Mouse (Mus musculus): ENCODE results near the gene Zfp961. TPM values are rescaled to one million over a fixed set of nuclear protein-coding genes. Genes with fewer than 3 reads are reported as not detected.
"Not testable (repeated sequence)": the region's sequence is repeated elsewhere in the genome, so short reads cannot be mapped to it uniquely, and the experiment has no call there.

The Zfp961 gene
- polyA plus RNA-seq, 1 experiment from 2014 or later, result 15.0 TPM

DNA sequence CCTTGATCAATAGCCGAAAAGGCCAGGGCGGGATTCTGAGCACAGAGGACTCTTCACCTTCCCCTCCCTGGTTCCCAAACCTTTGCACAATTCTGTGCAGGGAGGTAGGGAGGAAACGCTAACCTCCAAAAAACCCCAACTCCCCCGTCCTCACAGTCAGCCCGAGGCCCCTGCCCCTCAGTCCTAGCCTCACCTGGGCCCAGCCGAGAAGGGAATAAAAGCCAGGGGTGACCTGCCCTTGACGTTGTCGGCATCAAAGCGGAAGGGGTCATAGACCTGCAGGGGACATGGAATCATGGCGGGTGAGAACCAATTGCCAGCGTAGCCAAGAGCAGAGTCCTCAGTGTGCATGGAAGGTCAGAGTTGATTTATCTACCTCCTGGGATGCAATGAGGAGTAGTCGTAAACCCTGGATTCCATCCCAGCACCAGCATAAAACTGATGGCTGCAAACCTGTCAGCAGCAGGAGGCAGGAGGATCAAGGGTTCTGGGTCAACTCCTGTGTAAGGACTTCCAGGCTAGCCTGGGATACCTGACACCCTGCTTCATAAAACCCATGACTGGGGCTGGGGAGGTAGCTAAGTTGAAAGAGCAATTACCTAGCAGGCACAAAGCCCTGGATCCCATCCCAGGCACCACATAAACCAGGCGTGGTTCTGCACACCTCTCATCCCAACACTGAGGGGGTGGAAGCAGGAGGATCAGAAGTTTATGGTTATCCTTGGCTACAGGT is 38.2 kb downstream of the Zfp961 start:
- Histone ChIP-seq H3K9me3 (replicated peaks) (no peaks in the 10 kb centered on the region), H3K4me2 (replicated peaks) (peak overlapping the region; percentile 60), H3K27me3 (no peaks in the 10 kb centered on the region), H3K9ac (0 out of 2 replicates have a peak overlapping the region, but pooled peaks have one; percentile 21), H3K27ac (replicated peaks) (no peak overlapping the region), H3K36me3 (no peaks in the 10 kb centered on the region), H3K4me3 (replicated peaks) (peak overlapping the region; percentile 48), H3K4me1 (0 out of 2 replicates have a peak, but pooled peaks cover 4% of the 10 kb centered on the region)
- WGBS, result 61% methylated on average over 13 of the region's 13 CpGs
- ATAC-seq (ENCODE audit: insufficient number of reproducible peaks, low FRiP score, low TSS enrichment, low read depth), result no peak

DNA sequence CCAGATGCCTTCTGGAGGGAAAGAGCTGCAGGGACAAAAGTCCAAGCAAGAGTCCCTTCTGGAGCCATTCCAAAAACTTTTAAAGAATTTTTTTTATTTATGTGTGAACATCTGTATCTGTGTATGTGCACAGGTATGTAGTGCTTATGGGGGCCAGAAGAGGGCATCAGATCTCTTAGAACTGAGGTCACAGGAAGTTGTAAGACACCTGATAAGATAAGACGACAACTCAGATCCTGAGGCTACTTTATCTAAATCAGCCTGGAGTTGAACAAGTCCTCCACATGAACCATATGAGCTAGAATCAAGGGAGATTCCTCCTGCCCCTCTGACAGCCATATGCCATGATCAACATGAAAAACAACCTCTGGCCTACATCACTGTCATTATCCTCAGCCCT is 48.6 kb downstream of the Zfp961 start:
- Histone ChIP-seq H3K27me3 (no peaks in the 10 kb centered on the region), H3K9ac (no peak overlapping the region), H3K4me2 (replicated peaks) (no peak overlapping the region), H3K4me1 (no peaks in the 10 kb centered on the region), H3K4me3 (replicated peaks) (no peak overlapping the region), H3K27ac (replicated peaks) (no peak overlapping the region), H3K36me3 (no peaks in the 10 kb centered on the region), H3K9me3 (replicated peaks) (no peaks in the 10 kb centered on the region)
- ATAC-seq (ENCODE audit: insufficient number of reproducible peaks, low FRiP score, low TSS enrichment, low read depth), result no peak
- WGBS, result 89% methylated on average over 1 of the region's 1 CpGs

DNA sequence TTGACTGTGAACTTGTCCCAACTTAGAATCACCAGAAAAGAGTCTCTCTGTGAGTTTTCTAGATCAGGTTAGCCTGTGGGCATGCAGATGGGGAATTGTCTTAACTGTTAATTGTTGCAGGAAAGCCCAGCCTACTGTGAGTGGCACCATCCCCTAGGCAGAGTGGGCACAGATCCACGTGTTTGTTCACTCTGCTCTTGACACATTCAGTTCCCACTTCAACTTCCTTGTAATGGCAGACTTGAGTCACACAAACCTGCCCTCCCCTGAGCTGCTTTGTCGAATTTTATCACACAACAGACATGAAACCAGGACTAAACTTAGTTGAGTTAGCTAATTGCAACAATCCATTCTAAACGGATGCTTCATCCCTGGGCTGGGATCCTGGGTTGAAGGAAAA is 49.4 kb downstream of the Zfp961 start:
- Histone ChIP-seq H3K4me2 (replicated peaks) (no peak overlapping the region), H3K27me3 (no peaks in the 10 kb centered on the region), H3K27ac (replicated peaks) (no peak overlapping the region), H3K9ac (no peak overlapping the region), H3K36me3 (no peaks in the 10 kb centered on the region), H3K4me3 (replicated peaks) (no peak overlapping the region), H3K9me3 (replicated peaks) (no peaks in the 10 kb centered on the region), H3K4me1 (no peaks in the 10 kb centered on the region)
- 62% methylated on average over 3 of the region's 3 CpGs for WGBS
- ATAC-seq (ENCODE audit: insufficient number of reproducible peaks, low FRiP score, low TSS enrichment, low read depth), result no peak

DNA sequence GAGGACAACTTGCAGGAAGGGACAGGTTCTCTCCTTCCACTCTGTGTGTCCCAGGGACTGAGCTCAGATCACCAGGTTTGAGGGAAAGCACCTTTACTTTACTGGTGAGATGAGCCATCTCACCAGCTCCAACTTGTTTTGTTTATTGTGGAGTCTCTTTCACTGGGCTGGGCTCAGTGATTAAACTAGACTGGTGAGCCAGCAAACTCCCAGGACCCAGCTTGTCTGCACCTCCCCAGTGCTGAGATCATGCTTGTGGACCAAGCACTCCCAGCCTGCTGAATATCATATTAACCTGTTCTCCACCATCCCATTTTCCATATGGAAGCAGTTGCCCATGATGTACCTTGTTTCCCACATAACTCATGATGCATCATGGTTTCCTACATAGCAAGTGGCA is 52.1 kb downstream of the Zfp961 start:
- no peaks in the 10 kb centered on the region for H3K27me3 ChIP-seq
- no peaks in the 10 kb centered on the region for H3K9me3 ChIP-seq (replicated peaks)
- H3K27ac ChIP-seq (replicated peaks), result no peak overlapping the region
- H3K4me3 ChIP-seq (replicated peaks), result no peak overlapping the region
- ATAC-seq (ENCODE audit: insufficient number of reproducible peaks, low FRiP score, low TSS enrichment, low read depth), result no peak
- H3K36me3 ChIP-seq, result no peaks in the 10 kb centered on the region
- H3K4me2 ChIP-seq (replicated peaks), result no peak overlapping the region
- H3K9ac ChIP-seq, result no peak overlapping the region
- H3K4me1 ChIP-seq, result no peaks in the 10 kb centered on the region

DNA sequence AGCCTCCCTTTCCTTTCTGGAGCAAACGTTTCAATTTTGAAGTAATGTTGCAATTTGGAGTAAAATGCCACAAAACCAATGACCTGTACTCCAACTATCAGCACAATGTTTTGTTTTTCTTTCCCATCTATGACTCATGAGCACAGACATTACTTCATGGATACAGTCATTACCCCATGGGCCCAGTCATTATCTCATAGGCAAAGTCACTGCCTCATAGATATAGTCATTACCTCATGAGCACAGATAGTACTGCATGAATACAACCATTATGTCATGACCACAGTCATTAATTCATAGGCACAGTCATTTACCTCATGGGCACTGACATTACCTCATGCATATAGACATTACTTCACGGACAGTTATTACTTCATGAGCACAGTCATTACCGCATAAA is 55.1 kb downstream of the Zfp961 start:
- ATAC-seq (ENCODE audit: insufficient number of reproducible peaks, low FRiP score, low TSS enrichment, low read depth), result no peak
- no peak overlapping the region for H3K27ac ChIP-seq (replicated peaks)
- H3K9ac ChIP-seq, result no peak overlapping the region
- H3K27me3 ChIP-seq, result no peaks in the 10 kb centered on the region
- no peak overlapping the region for H3K4me3 ChIP-seq (replicated peaks)
- H3K4me2 ChIP-seq (replicated peaks), result no peak overlapping the region
- 83% methylated on average over 3 of the region's 3 CpGs for WGBS
- no peaks in the 10 kb centered on the region for H3K4me1 ChIP-seq
- no peaks in the 10 kb centered on the region for H3K9me3 ChIP-seq (replicated peaks)
- H3K36me3 ChIP-seq, result no peaks in the 10 kb centered on the region

DNA sequence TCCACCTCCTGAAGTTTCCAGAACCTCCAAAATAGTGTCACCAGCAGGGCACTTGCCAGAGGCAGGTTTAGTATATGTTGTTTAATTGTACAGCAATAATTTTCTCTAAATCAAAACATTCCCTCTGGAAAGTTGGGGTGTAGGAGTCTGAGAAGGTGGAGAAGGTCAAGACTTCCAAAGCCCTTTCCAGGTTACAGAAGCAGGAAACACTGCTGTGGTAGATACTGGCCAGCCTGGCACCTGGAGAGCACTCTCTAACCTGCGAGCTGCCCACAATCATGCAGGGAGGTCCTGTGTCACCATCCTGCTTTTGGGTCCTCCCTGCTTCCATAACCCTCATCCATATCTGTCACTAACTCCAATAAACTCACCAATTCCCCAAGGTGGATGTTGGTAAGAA is 55.9 kb downstream of the Zfp961 start:
- ATAC-seq (ENCODE audit: insufficient number of reproducible peaks, low FRiP score, low TSS enrichment, low read depth), result no peak
- Histone ChIP-seq H3K4me1 (no peaks in the 10 kb centered on the region), H3K4me3 (replicated peaks) (no peak overlapping the region), H3K36me3 (no peaks in the 10 kb centered on the region), H3K9me3 (replicated peaks) (no peaks in the 10 kb centered on the region), H3K9ac (no peak overlapping the region), H3K4me2 (replicated peaks) (no peak overlapping the region), H3K27ac (replicated peaks) (no peak overlapping the region), H3K27me3 (no peaks in the 10 kb centered on the region)
- WGBS, result 72% methylated on average over 1 of the region's 1 CpGs

DNA sequence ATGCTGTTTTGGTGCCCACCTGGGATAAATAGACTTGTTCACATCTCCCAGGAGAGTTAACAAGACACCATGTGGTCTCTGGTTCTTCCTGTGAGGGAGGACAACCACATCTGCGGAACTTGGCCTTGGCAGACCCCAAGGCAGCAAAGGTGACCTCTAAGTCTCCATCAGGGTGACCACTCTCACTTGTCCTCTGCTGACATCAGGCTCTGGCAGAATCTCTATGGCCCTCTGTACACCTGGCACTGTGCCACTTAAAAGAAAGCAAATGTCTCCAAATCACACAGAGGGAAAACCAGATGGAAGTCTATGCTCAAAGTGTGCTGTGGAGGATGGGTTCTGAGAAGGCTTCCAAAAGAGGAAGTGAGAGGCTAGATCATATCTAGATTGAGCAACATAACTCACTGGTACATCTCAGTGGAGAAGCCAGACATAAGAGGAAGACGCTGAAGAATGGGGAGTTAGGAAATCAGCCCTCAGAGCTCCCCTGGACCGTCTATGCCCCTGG is 57.4 kb downstream of the Zfp961 start:
- no peak for ATAC-seq (ENCODE audit: insufficient number of reproducible peaks, low FRiP score, low TSS enrichment, low read depth)
- Histone ChIP-seq H3K27me3 (no peaks in the 10 kb centered on the region), H3K36me3 (no peaks in the 10 kb centered on the region), H3K4me2 (replicated peaks) (no peak overlapping the region), H3K4me1 (no peaks in the 10 kb centered on the region), H3K27ac (replicated peaks) (no peak overlapping the region), H3K4me3 (replicated peaks) (no peak overlapping the region), H3K9me3 (replicated peaks) (no peaks in the 10 kb centered on the region), H3K9ac (no peak overlapping the region)
- 65% methylated on average over 3 of the region's 3 CpGs for WGBS

DNA sequence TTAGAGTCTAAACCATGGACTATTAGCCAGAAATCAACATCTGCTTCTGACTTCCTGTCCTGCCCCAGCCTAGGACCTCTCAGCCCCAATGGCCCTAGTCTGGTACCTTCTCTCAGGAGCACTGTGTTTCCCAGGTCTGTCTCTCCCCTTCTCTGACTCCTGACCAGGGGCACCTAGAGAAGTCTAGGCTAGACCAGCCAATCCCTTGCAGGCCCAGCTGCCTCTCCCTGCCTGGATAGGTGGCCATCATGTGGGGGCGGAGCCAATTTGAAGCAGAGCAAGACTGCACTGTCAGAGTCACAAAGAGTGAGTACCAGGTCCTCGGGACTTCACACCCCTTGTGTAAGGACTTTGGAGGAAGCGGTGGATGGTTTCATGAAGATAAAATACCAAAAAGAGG is 58.6 kb downstream of the Zfp961 start, which contains the start of gene Cyp4f18:
Gene Cyp4f18 (minus strand): TSS at position 154 of the 400 bp plus-strand sequence.
- H3K27me3 ChIP-seq, result no peaks in the 10 kb centered on the region
- no peaks in the 10 kb centered on the region for H3K9me3 ChIP-seq (replicated peaks)
- ATAC-seq (ENCODE audit: insufficient number of reproducible peaks, low FRiP score, low TSS enrichment, low read depth), result no peak
- WGBS, result 73% methylated on average over 3 of the region's 3 CpGs
- H3K9ac ChIP-seq, result no peak within 1 kb of the TSS
- H3K36me3 ChIP-seq, result no peaks in the 10 kb centered on the region
- no peak within 1 kb of the TSS for H3K4me3 ChIP-seq (replicated peaks)
- H3K27ac ChIP-seq (replicated peaks), result no peak within 1 kb of the TSS
- no peaks in the 10 kb centered on the region for H3K4me1 ChIP-seq
- no peak within 1 kb of the TSS for H3K4me2 ChIP-seq (replicated peaks)

DNA sequence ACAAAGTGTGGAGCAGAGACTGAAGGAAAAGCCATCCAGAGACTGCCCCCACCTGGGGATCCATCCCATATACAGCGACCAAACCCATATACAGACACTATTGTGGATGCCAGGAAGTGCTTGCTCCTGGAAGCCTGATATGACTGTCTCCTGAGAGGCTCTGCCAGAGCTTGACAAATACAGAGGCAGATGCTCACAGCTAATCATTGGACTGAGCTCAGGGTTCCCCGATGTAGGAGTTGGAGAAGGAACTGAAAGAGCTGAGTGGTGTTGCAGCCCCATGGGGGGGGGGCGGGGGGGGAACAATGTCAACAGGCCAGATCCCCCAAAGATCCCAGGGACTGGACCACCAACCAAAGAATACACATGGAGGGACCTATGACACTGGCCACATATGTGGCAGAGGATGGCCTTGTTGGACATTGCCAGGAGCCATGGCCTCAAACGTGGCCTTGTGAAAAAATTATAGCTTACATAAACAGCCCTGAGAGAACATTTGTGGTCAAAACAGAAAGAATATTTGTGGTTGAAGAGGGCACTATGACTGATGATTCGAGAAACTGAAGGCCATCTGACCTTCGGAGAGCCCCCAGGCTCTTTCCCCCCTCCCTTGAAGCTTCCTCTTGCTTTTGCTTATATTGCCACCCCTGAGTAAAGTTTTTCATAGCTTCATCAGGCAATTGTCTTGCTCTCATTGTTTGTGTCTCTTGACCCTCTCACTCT is 62.8 kb downstream of the Zfp961 start:
- not testable (repeated sequence) for H3K9me3 ChIP-seq (replicated peaks); H3K4me1 ChIP-seq
- 66% methylated on average over 6 of the region's 6 CpGs for WGBS

DNA sequence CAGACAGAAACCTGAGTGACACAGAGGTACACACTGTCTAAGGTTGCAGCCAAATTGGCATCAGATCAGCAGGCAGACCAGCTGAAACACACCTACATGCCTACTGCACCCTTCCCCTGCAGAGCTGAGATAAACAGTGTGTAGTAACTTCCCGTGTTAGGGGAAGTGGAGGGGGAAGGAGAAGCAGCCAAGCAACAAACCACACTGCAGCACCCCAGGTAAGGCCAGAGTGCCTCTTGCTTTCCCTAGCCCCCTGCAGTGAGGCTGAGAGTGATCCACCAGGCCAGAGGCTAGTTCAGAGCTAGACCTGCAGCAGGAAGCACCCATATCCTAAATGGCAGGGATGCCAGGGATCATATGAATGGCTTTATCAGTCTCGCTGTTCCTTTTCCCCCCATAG is 66.5 kb downstream of the Zfp961 start:
- not testable (repeated sequence) for H3K4me2 ChIP-seq (replicated peaks); H3K4me3 ChIP-seq (replicated peaks); H3K27ac ChIP-seq (replicated peaks); H3K27me3 ChIP-seq; H3K9ac ChIP-seq; H3K9me3 ChIP-seq (replicated peaks); H3K4me1 ChIP-seq; H3K36me3 ChIP-seq; ATAC-seq (ENCODE audit: insufficient number of reproducible peaks, low FRiP score, low TSS enrichment, low read depth)
- 59% methylated on average over 2 of the region's 2 CpGs for WGBS

More for the DNA sequence above, 62.8 kb downstream of the Zfp961 start:
- H3K27ac ChIP-seq (replicated peaks); H3K36me3 ChIP-seq; ATAC-seq (ENCODE audit: insufficient number of reproducible peaks, low FRiP score, low TSS enrichment, low read depth); H3K9ac ChIP-seq; H3K4me2 ChIP-seq (replicated peaks); H3K4me3 ChIP-seq (replicated peaks); H3K27me3 ChIP-seq: not testable (repeated sequence)

DNA sequence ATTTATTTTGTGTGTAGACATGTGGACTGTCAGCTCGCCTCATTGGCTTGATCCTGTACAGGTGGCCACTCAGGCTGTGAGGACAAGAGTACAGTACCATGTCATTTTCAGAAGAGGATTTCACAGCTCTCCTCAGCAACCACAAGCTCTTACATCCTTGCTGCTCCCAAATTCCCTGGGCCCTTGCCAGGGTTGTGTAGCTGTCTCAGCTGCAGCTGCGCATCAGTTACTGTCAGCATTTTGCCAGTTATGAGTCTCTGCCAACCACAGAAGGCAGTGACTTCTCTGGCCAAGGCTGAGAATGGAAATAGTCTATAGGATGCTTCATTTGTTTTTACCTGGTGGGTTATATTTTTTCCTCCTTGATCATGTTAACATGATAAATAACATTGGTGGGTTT is 67.3 kb downstream of the Zfp961 start:
- Histone ChIP-seq H3K36me3 (no peaks in the 10 kb centered on the region), H3K4me3 (replicated peaks) (no peak overlapping the region), H3K4me1 (no peaks in the 10 kb centered on the region), H3K27ac (replicated peaks) (no peak overlapping the region), H3K9me3 (replicated peaks) (no peaks in the 10 kb centered on the region), H3K4me2 (replicated peaks) (no peak overlapping the region), H3K27me3 (no peaks in the 10 kb centered on the region), H3K9ac (no peak overlapping the region)
- WGBS, result 54% methylated on average over 2 of the region's 2 CpGs
- ATAC-seq (ENCODE audit: insufficient number of reproducible peaks, low FRiP score, low TSS enrichment, low read depth), result no peak

All from embryonic facial prominence, embryonic 15.5 days (tissue).